Mouse (Mus musculus): ENCODE results near the gene Nxf1. TPM values are rescaled to one million over a fixed set of nuclear protein-coding genes. Genes with fewer than 3 reads are reported as not detected.

The Nxf1 gene
- polyA plus RNA-seq, 1 experiment from 2014 or later, result 152 TPM

GRCm38 (mm10) chr19:8815812-8816211 is 58.9 kb downstream of the Nxf1 start:
- H3K9me3 ChIP-seq (ENCODE audit: control insufficient read depth, low read length), result no peaks in the 10 kb centered on the region

GRCm38 (mm10) chr19:8817001-8817400 is 60.1 kb downstream of the Nxf1 start:
- H3K9ac ChIP-seq (ENCODE audit: low read depth, low read length), result peak overlapping the region; percentile 15; the same call in 1 of the 2 replicates
- peak overlapping the region; percentile 0; the same call in 1 of the 2 replicates for H3K4me3 ChIP-seq (ENCODE audit: low read depth, low read length)
- 72% methylated on average over 3 of the region's 3 CpGs for WGBS
- H3K27ac ChIP-seq (replicated peaks; ENCODE audit: low read depth, low read length), result no peak overlapping the region
- H3K4me1 ChIP-seq (ENCODE audit: control insufficient read depth, insufficient read depth, low read length), result peaks cover 18% of the 10 kb centered on the region
- DNase-seq (ENCODE audit: low spot score) (no peak), ATAC-seq (ENCODE audit: low read depth) (no peak)
- peak overlapping the region; percentile 92 for H3K4me2 ChIP-seq (ENCODE audit: low read depth, low read length)
- H3K9me3 ChIP-seq (ENCODE audit: control insufficient read depth, low read length), result no peaks in the 10 kb centered on the region
- H3K27me3 ChIP-seq (replicated peaks; ENCODE audit: control insufficient read depth, insufficient read depth, low read length), result no peaks in the 10 kb centered on the region
- peaks cover 50% of the 10 kb centered on the region for H3K36me3 ChIP-seq (ENCODE audit: control insufficient read depth, insufficient read depth, low read length)

More at GRCm38 (mm10) chr19:8815812-8816211, 58.9 kb downstream of the Nxf1 start:
- H3K9ac ChIP-seq (ENCODE audit: low read depth, low read length), result no peak overlapping the region
- no peaks in the 10 kb centered on the region for H3K27me3 ChIP-seq (replicated peaks; ENCODE audit: control insufficient read depth, insufficient read depth, low read length)
- 76% methylated on average over 11 of the region's 11 CpGs for WGBS
- H3K4me1 ChIP-seq (ENCODE audit: control insufficient read depth, insufficient read depth, low read length), result peaks cover 14% of the 10 kb centered on the region
- H3K4me2 ChIP-seq (ENCODE audit: low read depth, low read length), result no peak overlapping the region
- no peak overlapping the region for H3K4me3 ChIP-seq (ENCODE audit: low read depth, low read length)
- no peak for ATAC-seq (ENCODE audit: low read depth)
- DNase-seq (ENCODE audit: low spot score), result no peak
- peaks cover 60% of the 10 kb centered on the region for H3K36me3 ChIP-seq (ENCODE audit: control insufficient read depth, insufficient read depth, low read length)
- no peak overlapping the region for H3K27ac ChIP-seq (replicated peaks; ENCODE audit: low read depth, low read length)

- Histone ChIP-seq H3K27me3 (replicated peaks; ENCODE audit: control insufficient read depth, insufficient read depth, low read length) (no peaks in the 10 kb centered on the region), H3K4me1 (ENCODE audit: control insufficient read depth, insufficient read depth, low read length) (peaks cover 26% of the 10 kb centered on the region), H3K27ac (replicated peaks; ENCODE audit: low read depth, low read length) (peak overlapping the region; percentile 99), H3K9ac (ENCODE audit: low read depth, low read length) (peak overlapping the region; percentile 96), H3K4me3 (ENCODE audit: low read depth, low read length) (peak overlapping the region; percentile 97), H3K9me3 (ENCODE audit: control insufficient read depth, low read length) (no peaks in the 10 kb centered on the region), H3K36me3 (ENCODE audit: control insufficient read depth, insufficient read depth, low read length) (peaks cover 44% of the 10 kb centered on the region), H3K4me2 (ENCODE audit: low read depth, low read length) (peak overlapping the region; percentile 92)
- WGBS, result 21% methylated on average over 14 of the region's 14 CpGs
- ATAC-seq (ENCODE audit: low read depth), result no peak
- no peak for DNase-seq (ENCODE audit: low spot score)
These were observed 61.5 kb downstream of the Nxf1 start for GRCm38 (mm10) chr19:8818301-8818798.

GRCm38 (mm10) chr19:8818801-8819595 is 62.1 kb downstream of the Nxf1 start, which contains the start of gene Ttc9c:
Ttc9c (minus strand) TSS chr19:8819333.
- Histone ChIP-seq H3K27ac (replicated peaks; ENCODE audit: low read depth, low read length) (peak within 1 kb of the TSS; percentile 99), H3K27me3 (replicated peaks; ENCODE audit: control insufficient read depth, insufficient read depth, low read length) (no peaks in the 10 kb centered on the region), H3K36me3 (ENCODE audit: control insufficient read depth, insufficient read depth, low read length) (peaks cover 44% of the 10 kb centered on the region), H3K9ac (ENCODE audit: low read depth, low read length) (peak within 1 kb of the TSS; percentile 96), H3K9me3 (ENCODE audit: control insufficient read depth, low read length) (no peaks in the 10 kb centered on the region), H3K4me1 (ENCODE audit: control insufficient read depth, insufficient read depth, low read length) (peaks cover 26% of the 10 kb centered on the region), H3K4me2 (ENCODE audit: low read depth, low read length) (peak within 1 kb of the TSS; percentile 92), H3K4me3 (ENCODE audit: low read depth, low read length) (peak within 1 kb of the TSS; percentile 97)
- DNase-seq (ENCODE audit: low spot score) (peak; percentile 100), ATAC-seq (ENCODE audit: low read depth) (peak; percentile 93)
- WGBS, result under 1% methylated on average over 33 of the region's 33 CpGs

GRCm38 (mm10) chr19:8819596-8820423 is 62.9 kb downstream of the Nxf1 start, which contains the start of gene Hnrnpul2:
Hnrnpul2 (plus strand) TSS chr19:8820010.
- WGBS, result under 1% methylated on average over 63 of the region's 83 CpGs
- DNase-seq (ENCODE audit: low spot score), result peak; percentile 100
- Histone ChIP-seq H3K4me2 (ENCODE audit: low read depth, low read length) (peak within 1 kb of the TSS; percentile 92), H3K27ac (replicated peaks; ENCODE audit: low read depth, low read length) (peak within 1 kb of the TSS; percentile 99), H3K4me3 (ENCODE audit: low read depth, low read length) (peak within 1 kb of the TSS; percentile 97), H3K9ac (ENCODE audit: low read depth, low read length) (peak within 1 kb of the TSS; percentile 96), H3K9me3 (ENCODE audit: control insufficient read depth, low read length) (no peaks in the 10 kb centered on the region), H3K4me1 (ENCODE audit: control insufficient read depth, insufficient read depth, low read length) (peaks cover 26% of the 10 kb centered on the region), H3K27me3 (replicated peaks; ENCODE audit: control insufficient read depth, insufficient read depth, low read length) (no peaks in the 10 kb centered on the region), H3K36me3 (ENCODE audit: control insufficient read depth, insufficient read depth, low read length) (peaks cover 44% of the 10 kb centered on the region)
- ATAC-seq (ENCODE audit: low read depth), result peak; percentile 96

Small RNAs within 50 kb of the gene (microRNA-seq; reads per million reads assigned to microRNA genes)
- gene Mir6992 (ENCODE audit: borderline number of aligned reads), result not detected

Other genes starting within 250 kb of the Nxf1 start
- 0.59 and 1.3 TPM in 2 replicates for gene Slc22a8, start 165.8 kb upstream of the Nxf1 start, polyA plus RNA-seq (2014; fragmentation: Nextera tagmentation; extraction: Ambion mirVana)
- gene Slc22a6, start 139.0 kb upstream of the Nxf1 start, polyA plus RNA-seq (2014; fragmentation: Nextera tagmentation; extraction: Ambion mirVana), result 0.67 and 1.1 TPM in 2 replicates
- 0.35 and 0.45 TPM in 2 replicates for gene Chrm1, start 93.3 kb upstream of the Nxf1 start, polyA plus RNA-seq (2014; fragmentation: Nextera tagmentation; extraction: Ambion mirVana)
- 100 and 107 TPM in 2 replicates for gene Slc3a2, start 33.7 kb upstream of the Nxf1 start, polyA plus RNA-seq (2014; fragmentation: Nextera tagmentation; extraction: Ambion mirVana)
- 76.6 and 80.1 TPM in 2 replicates for gene Wdr74, start 21.2 kb upstream of the Nxf1 start, polyA plus RNA-seq (2014; fragmentation: Nextera tagmentation; extraction: Ambion mirVana)
- 0.85 and 1.9 TPM in 2 replicates for gene 1700092M07Rik, start 16.4 kb upstream of the Nxf1 start, polyA plus RNA-seq (2014; fragmentation: Nextera tagmentation; extraction: Ambion mirVana)
- 140 and 142 TPM in 2 replicates for gene Stx5a, start 15.7 kb upstream of the Nxf1 start, polyA plus RNA-seq (2014; fragmentation: Nextera tagmentation; extraction: Ambion mirVana)
- gene Tmem223, start 13.9 kb downstream of the Nxf1 start, polyA plus RNA-seq (2014; fragmentation: Nextera tagmentation; extraction: Ambion mirVana), result 173 and 194 TPM in 2 replicates
- 74.9 and 90.3 TPM in 2 replicates for gene Tmem179b, start 17.4 kb downstream of the Nxf1 start, polyA plus RNA-seq (2014; fragmentation: Nextera tagmentation; extraction: Ambion mirVana)
- 16.5 and 18.1 TPM in 2 replicates for gene Taf6l, start 29.3 kb downstream of the Nxf1 start, polyA plus RNA-seq (2014; fragmentation: Nextera tagmentation; extraction: Ambion mirVana)
- 151 and 157 TPM in 2 replicates for gene Polr2g, start 41.5 kb downstream of the Nxf1 start, polyA plus RNA-seq (2014; fragmentation: Nextera tagmentation; extraction: Ambion mirVana)
- gene Zbtb3, start 45.5 kb downstream of the Nxf1 start, polyA plus RNA-seq (2014; fragmentation: Nextera tagmentation; extraction: Ambion mirVana), result 5.2 and 5.5 TPM in 2 replicates
- 38.4 and 40.8 TPM in 2 replicates for gene Ttc9c, start 62.3 kb downstream of the Nxf1 start, polyA plus RNA-seq (2014; fragmentation: Nextera tagmentation; extraction: Ambion mirVana)
- 7.8 and 9.2 TPM in 2 replicates for gene Hnrnpul2, start 62.9 kb downstream of the Nxf1 start, polyA plus RNA-seq (2014; fragmentation: Nextera tagmentation; extraction: Ambion mirVana)
- gene AC129217.1, start 72.7 kb downstream of the Nxf1 start, polyA plus RNA-seq (2014; fragmentation: Nextera tagmentation; extraction: Ambion mirVana), result not detected in 2 replicates
- gene Bscl2, start 80.4 kb downstream of the Nxf1 start, polyA plus RNA-seq (2014; fragmentation: Nextera tagmentation; extraction: Ambion mirVana), result 44.9 and 47.3 TPM in 2 replicates
- gene Gng3, start 82.1 kb downstream of the Nxf1 start, polyA plus RNA-seq (2014; fragmentation: Nextera tagmentation; extraction: Ambion mirVana), result 22.2 and 24.6 TPM in 2 replicates
- gene Lrrn4cl, start 93.7 kb downstream of the Nxf1 start, polyA plus RNA-seq (2014; fragmentation: Nextera tagmentation; extraction: Ambion mirVana), result 1.6 and 2.4 TPM in 2 replicates
- 144 and 149 TPM in 2 replicates for gene Ubxn1, start 114.4 kb downstream of the Nxf1 start, polyA plus RNA-seq (2014; fragmentation: Nextera tagmentation; extraction: Ambion mirVana)
- gene Uqcc3, start 123.8 kb downstream of the Nxf1 start, polyA plus RNA-seq (2014; fragmentation: Nextera tagmentation; extraction: Ambion mirVana), result 53.8 and 57.5 TPM in 2 replicates
- 60.2 and 68.8 TPM in 2 replicates for gene Lbhd1, start 126.7 kb downstream of the Nxf1 start, polyA plus RNA-seq (2014; fragmentation: Nextera tagmentation; extraction: Ambion mirVana)
- not detected in 2 replicates for gene Gm49403, start 126.9 kb downstream of the Nxf1 start, polyA plus RNA-seq (2014; fragmentation: Nextera tagmentation; extraction: Ambion mirVana)
- gene 1810009A15Rik, start 131.8 kb downstream of the Nxf1 start, polyA plus RNA-seq (2014; fragmentation: Nextera tagmentation; extraction: Ambion mirVana), result 77.4 and 86.6 TPM in 2 replicates
- gene Gm49416, start 131.9 kb downstream of the Nxf1 start, polyA plus RNA-seq (2014; fragmentation: Nextera tagmentation; extraction: Ambion mirVana), result not detected in 2 replicates
- gene Ints5, start 135.9 kb downstream of the Nxf1 start, polyA plus RNA-seq (2014; fragmentation: Nextera tagmentation; extraction: Ambion mirVana), result 34.8 and 35.1 TPM in 2 replicates
- 99.2 and 103 TPM in 2 replicates for gene Ganab, start 141.0 kb downstream of the Nxf1 start, polyA plus RNA-seq (2014; fragmentation: Nextera tagmentation; extraction: Ambion mirVana)
- 42.3 and 42.4 TPM in 2 replicates for gene B3gat3, start 163.3 kb downstream of the Nxf1 start, polyA plus RNA-seq (2014; fragmentation: Nextera tagmentation; extraction: Ambion mirVana)
- gene Rom1, start 172.3 kb downstream of the Nxf1 start, polyA plus RNA-seq (2014; fragmentation: Nextera tagmentation; extraction: Ambion mirVana), result 2.2 and 2.5 TPM in 2 replicates
- gene Eml3, start 172.5 kb downstream of the Nxf1 start, polyA plus RNA-seq (2014; fragmentation: Nextera tagmentation; extraction: Ambion mirVana), result 18.2 and 20.4 TPM in 2 replicates
- gene Mta2, start 184.8 kb downstream of the Nxf1 start, polyA plus RNA-seq (2014; fragmentation: Nextera tagmentation; extraction: Ambion mirVana), result 39.7 and 43.6 TPM in 2 replicates
- gene Tut1, start 196.8 kb downstream of the Nxf1 start, polyA plus RNA-seq (2014; fragmentation: Nextera tagmentation; extraction: Ambion mirVana), result 24.7 and 27.8 TPM in 2 replicates
- gene Eef1g, start 210.0 kb downstream of the Nxf1 start, polyA plus RNA-seq (2014; fragmentation: Nextera tagmentation; extraction: Ambion mirVana), result 469 and 503 TPM in 2 replicates
- gene Ahnak, start 232.2 kb downstream of the Nxf1 start, polyA plus RNA-seq (2014; fragmentation: Nextera tagmentation; extraction: Ambion mirVana), result 44.8 and 57.6 TPM in 2 replicates

Data from embryonic facial prominence, embryonic 14.5 days (tissue).